Mouse (Mus musculus) cerebellum, postnatal 4 days (tissue): ENCODE measurements around the gene Gfod1.

ENCODE experiments used
- DNase-seq, 2 experiments: peaks; one replicate each; pipeline ENCODE4 v3.0.0; 2022; ENCODE audit warnings: low spot score in 2 of 2, mixed read lengths in 1 of 2

Gene Gfod1

GRCm38 (mm10) chr13:43159429-43159828, 144.5 kb downstream of the Gfod1 start:
- DNase-seq = no peak

GRCm38 (mm10) chr13:43158281-43158680, 145.7 kb downstream of the Gfod1 start:
- DNase-seq = no peak

GRCm38 (mm10) chr13:43157370-43157769, 146.6 kb downstream of the Gfod1 start:
- DNase-seq = no peak

GRCm38 (mm10) chr13:43152005-43152520, 151.9 kb downstream of the Gfod1 start:
- DNase-seq = no peak

GRCm38 (mm10) chr13:43149661-43150060, 154.3 kb downstream of the Gfod1 start:
- DNase-seq = no peak

- no peak for DNase-seq
These were observed 155.3 kb downstream of the Gfod1 start for GRCm38 (mm10) chr13:43148692-43149091.

- no peak for DNase-seq
These were observed 157.3 kb downstream of the Gfod1 start for GRCm38 (mm10) chr13:43146515-43147258.
